Mouse (Mus musculus): ENCODE measurements around the gene Col11a2. TPM values are rescaled to one million over a fixed set of nuclear protein-coding genes. Genes with fewer than 3 reads are reported as not detected.

The Col11a2 gene
- polyA plus RNA-seq, 1 experiment from 2014 or later = 7.8 TPM

- Histone ChIP-seq H3K27ac (peak overlapping the region; percentile 44), H3K36me3 (peaks cover 64% of the 10 kb centered on the region)
- ATAC-seq (ENCODE audit: low FRiP score) = no peak
Measured at GRCm38 (mm10) chr17:34110309-34110708, 71.1 kb downstream of the Col11a2 start.

GRCm38 (mm10) chr17:34114114-34114513 lies 74.9 kb downstream of the Col11a2 start:
- Histone ChIP-seq H3K4me2 (replicated peaks) (no peak overlapping the region), H3K27me3 (no peaks in the 10 kb centered on the region), H3K9me3 (replicated peaks) (no peaks in the 10 kb centered on the region), H3K36me3 (peaks cover 94% of the 10 kb centered on the region), H3K4me3 (no peak overlapping the region), H3K27ac (no peak overlapping the region), H3K4me1 (peaks cover 34% of the 10 kb centered on the region), H3K9ac (no peak overlapping the region)
- WGBS = 92% methylated on average over 7 of the region's 7 CpGs
- no peak for ATAC-seq (ENCODE audit: low FRiP score)

More at GRCm38 (mm10) chr17:34110309-34110708, 71.1 kb downstream of the Col11a2 start:
- Histone ChIP-seq H3K9me3 (replicated peaks) (no peaks in the 10 kb centered on the region), H3K27me3 (no peaks in the 10 kb centered on the region), H3K4me2 (replicated peaks) (no peak overlapping the region), H3K4me3 (no peak overlapping the region), H3K9ac (no peak overlapping the region), H3K4me1 (peaks cover 13% of the 10 kb centered on the region)
- WGBS = 71% methylated on average over 8 of the region's 8 CpGs

MicroRNAs encoded within 50 kb of the gene (microRNA counts, 519-probe panel; counts per million panel counts)
- microRNA mmu-miR-219 = 3,528 counts per million, percentile 75 among the panel's probes with 10 or more counts

Small RNA genes within 50 kb of the gene (microRNA-seq; reads per million reads assigned to microRNA genes)
- gene Mir219a-1 = not detected
- not detected for gene Mir219c

Other genes with a start within 250 kb of the Col11a2 start
- 30.8 and 31.4 TPM in 2 replicates for gene Kank3, start 228.9 kb upstream of the Col11a2 start, polyA plus RNA-seq (2016; fragmentation: Nextera tagmentation; extraction: Ambion mirVana)
- gene Rps28, start 214.9 kb upstream of the Col11a2 start, polyA plus RNA-seq (2016; fragmentation: Nextera tagmentation; extraction: Ambion mirVana) = 532 and 694 TPM in 2 replicates
- 375 and 435 TPM in 2 replicates for gene Ndufa7, start 214.9 kb upstream of the Col11a2 start, polyA plus RNA-seq (2016; fragmentation: Nextera tagmentation; extraction: Ambion mirVana)
- gene Cd320, start 196.3 kb upstream of the Col11a2 start, polyA plus RNA-seq (2016; fragmentation: Nextera tagmentation; extraction: Ambion mirVana) = 54.6 and 59.4 TPM in 2 replicates
- gene Gm7029, start 165.6 kb upstream of the Col11a2 start, polyA plus RNA-seq (2016; fragmentation: Nextera tagmentation; extraction: Ambion mirVana) = not detected in 2 replicates
- 3.2 and 4.1 TPM in 2 replicates for gene Kifc1, start 148.8 kb upstream of the Col11a2 start, polyA plus RNA-seq (2016; fragmentation: Nextera tagmentation; extraction: Ambion mirVana)
- gene Platr17, start 134.3 kb upstream of the Col11a2 start, polyA plus RNA-seq (2016; fragmentation: Nextera tagmentation; extraction: Ambion mirVana) = 0.30 TPM in 1 of 2 replicates, not detected in the other
- 55.5 and 61.2 TPM in 2 replicates for gene Daxx, start 130.0 kb upstream of the Col11a2 start, polyA plus RNA-seq (2016; fragmentation: Nextera tagmentation; extraction: Ambion mirVana)
- 23.9 and 27.6 TPM in 2 replicates for gene Tapbp, start 123.5 kb upstream of the Col11a2 start, polyA plus RNA-seq (2016; fragmentation: Nextera tagmentation; extraction: Ambion mirVana)
- gene Zbtb22, start 123.5 kb upstream of the Col11a2 start, polyA plus RNA-seq (2016; fragmentation: Nextera tagmentation; extraction: Ambion mirVana) = 21.7 and 25.5 TPM in 2 replicates
- 63.1 and 64.1 TPM in 2 replicates for gene Rgl2, start 109.9 kb upstream of the Col11a2 start, polyA plus RNA-seq (2016; fragmentation: Nextera tagmentation; extraction: Ambion mirVana)
- gene Pfdn6, start 99.1 kb upstream of the Col11a2 start, polyA plus RNA-seq (2016; fragmentation: Nextera tagmentation; extraction: Ambion mirVana) = 173 and 180 TPM in 2 replicates
- 37.1 and 38.8 TPM in 2 replicates for gene Wdr46, start 98.8 kb upstream of the Col11a2 start, polyA plus RNA-seq (2016; fragmentation: Nextera tagmentation; extraction: Ambion mirVana)
- gene B3galt4, start 87.9 kb upstream of the Col11a2 start, polyA plus RNA-seq (2016; fragmentation: Nextera tagmentation; extraction: Ambion mirVana) = 9.9 TPM in 2 replicates
- 65.0 and 65.9 TPM in 2 replicates for gene Vps52, start 83.6 kb upstream of the Col11a2 start, polyA plus RNA-seq (2016; fragmentation: Nextera tagmentation; extraction: Ambion mirVana)
- gene Rps18, start 83.4 kb upstream of the Col11a2 start, polyA plus RNA-seq (2016; fragmentation: Nextera tagmentation; extraction: Ambion mirVana) = 834 and 931 TPM in 2 replicates
- gene H2-K1, start 39.1 kb upstream of the Col11a2 start, polyA plus RNA-seq (2016; fragmentation: Nextera tagmentation; extraction: Ambion mirVana) = 13.8 and 16.6 TPM in 2 replicates
- gene Ring1, start 14.8 kb upstream of the Col11a2 start, polyA plus RNA-seq (2016; fragmentation: Nextera tagmentation; extraction: Ambion mirVana) = 28.2 and 29.7 TPM in 2 replicates
- 57.5 and 67.6 TPM in 2 replicates for gene H2-Ke6, start 11.4 kb upstream of the Col11a2 start, polyA plus RNA-seq (2016; fragmentation: Nextera tagmentation; extraction: Ambion mirVana)
- 179 and 187 TPM in 2 replicates for gene Slc39a7, start 7.8 kb upstream of the Col11a2 start, polyA plus RNA-seq (2016; fragmentation: Nextera tagmentation; extraction: Ambion mirVana)
- gene Rxrb, start 7.6 kb upstream of the Col11a2 start, polyA plus RNA-seq (2016; fragmentation: Nextera tagmentation; extraction: Ambion mirVana) = 64.9 and 68.3 TPM in 2 replicates
- 0.29 and 0.39 TPM in 2 replicates for gene H2-Oa, start 52.9 kb downstream of the Col11a2 start, polyA plus RNA-seq (2016; fragmentation: Nextera tagmentation; extraction: Ambion mirVana)
- gene H2-DMa, start 80.1 kb downstream of the Col11a2 start, polyA plus RNA-seq (2016; fragmentation: Nextera tagmentation; extraction: Ambion mirVana) = 13.1 and 14.2 TPM in 2 replicates
- gene Brd2, start 83.2 kb downstream of the Col11a2 start, polyA plus RNA-seq (2016; fragmentation: Nextera tagmentation; extraction: Ambion mirVana) = 137 and 151 TPM in 2 replicates
- gene H2-DMb2, start 103.9 kb downstream of the Col11a2 start, polyA plus RNA-seq (2016; fragmentation: Nextera tagmentation; extraction: Ambion mirVana) = 0.21 TPM in 1 of 2 replicates, not detected in the other
- 1.4 and 2.1 TPM in 2 replicates for gene H2-DMb1, start 113.6 kb downstream of the Col11a2 start, polyA plus RNA-seq (2016; fragmentation: Nextera tagmentation; extraction: Ambion mirVana)
- gene Tap1, start 148.1 kb downstream of the Col11a2 start, polyA plus RNA-seq (2016; fragmentation: Nextera tagmentation; extraction: Ambion mirVana) = 1.8 and 2.2 TPM in 2 replicates
- 1.0 TPM in 2 replicates for gene Psmb9, start 148.3 kb downstream of the Col11a2 start, polyA plus RNA-seq (2016; fragmentation: Nextera tagmentation; extraction: Ambion mirVana)
- gene Psmb8, start 158.3 kb downstream of the Col11a2 start, polyA plus RNA-seq (2016; fragmentation: Nextera tagmentation; extraction: Ambion mirVana) = 1.8 and 2.9 TPM in 2 replicates
- 1.3 and 1.4 TPM in 2 replicates for gene Tap2, start 164.1 kb downstream of the Col11a2 start, polyA plus RNA-seq (2016; fragmentation: Nextera tagmentation; extraction: Ambion mirVana)
- not detected in 2 replicates for gene H2-Ob, start 199.5 kb downstream of the Col11a2 start, polyA plus RNA-seq (2016; fragmentation: Nextera tagmentation; extraction: Ambion mirVana)
- gene H2-Ab1, start 218.3 kb downstream of the Col11a2 start, polyA plus RNA-seq (2016; fragmentation: Nextera tagmentation; extraction: Ambion mirVana) = 1.5 and 1.7 TPM in 2 replicates
- 0.19 TPM in 1 of 2 replicates, not detected in the other for gene H2-Aa, start 248.4 kb downstream of the Col11a2 start, polyA plus RNA-seq (2016; fragmentation: Nextera tagmentation; extraction: Ambion mirVana)

Data from hindbrain, embryonic 12.5 days (tissue).